Mouse (Mus musculus) heart, postnatal 0 days (tissue): ENCODE results near the gene Lurap1.

Experiments
- CTCF ChIP-seq: IDR thresholded peaks from 2 replicates; pipeline ENCODE4 v1.5.1; 2016; ENCODE audit warnings: antibody characterized with exemption, control low read depth, low read depth
- EP300 ChIP-seq: IDR thresholded peaks from 2 replicates; pipeline ENCODE4 v1.6.1; 2016; ENCODE audit warnings: antibody characterized with exemption, low read depth

GRCm38 (mm10) chr4:116122762-116123161, 28.4 kb downstream of the Lurap1 start:
- TF ChIP-seq CTCF (no peak), EP300 (no peak)
